Mouse (Mus musculus) intestine, embryonic 14.5 days (tissue): ENCODE data around the gene Aspscr1. TPM values are rescaled to one million over a fixed set of nuclear protein-coding genes. Genes with fewer than 3 reads are reported as not detected.
"Not testable (repeated sequence)": the region's sequence is repeated elsewhere in the genome, so short reads cannot be mapped to it uniquely, and the experiment has no call there.

Source experiments
- ATAC-seq: fragments of 200-750 bp; cut with Nextera tagmentation; replicated peaks from 2 replicates; pipeline ENCODE4 v1.8.0; 2017; ENCODE audit warnings: low read depth, moderate number of reproducible peaks, moderate TSS enrichment, moderate library complexity; ENCODE audit not compliant: low FRiP score, low TSS enrichment
- DNase-seq: peaks from one replicate; pipeline ENCODE4 v3.0.0-alpha.2; 2018; ENCODE audit warnings: low spot score
- H3K27ac ChIP-seq: fragments of 300-500 bp; sonication (generic); 2 replicates; pipeline ENCODE4 v1.5.1; 2014; ENCODE audit warnings: low read depth, mild to moderate bottlenecking, control low read depth
- H3K27me3 ChIP-seq: fragments of 300-500 bp; sonication (generic); replicated peaks from 2 replicates; pipeline ENCODE4 v1.6.1; 2014; ENCODE audit warnings: low read length, control low read depth; ENCODE audit not compliant: control insufficient read depth, insufficient read depth
- H3K36me3 ChIP-seq: fragments of 300-500 bp; sonication (generic); 2 replicates; pipeline ENCODE4 v1.6.1; 2014; ENCODE audit warnings: low read length, control low read depth; ENCODE audit not compliant: control insufficient read depth, insufficient read depth
- H3K4me1 ChIP-seq: fragments of 300-500 bp; sonication (generic); replicated peaks from 2 replicates; pipeline ENCODE4 v1.6.1; 2014; ENCODE audit warnings: low read length, control low read depth, mixed read lengths; ENCODE audit not compliant: control insufficient read depth, insufficient read depth
- H3K4me2 ChIP-seq: fragments of 300-500 bp; sonication (generic); 2 replicates; pipeline ENCODE4 v1.6.1; 2014; ENCODE audit warnings: low read length
- H3K4me3 ChIP-seq: fragments of 300-500 bp; sonication (generic); 2 replicates; pipeline ENCODE4 v1.5.1; 2014; ENCODE audit warnings: low read depth, low read length, control low read depth, mixed read lengths
- H3K9ac ChIP-seq: fragments of 300-500 bp; sonication (generic); 2 replicates; pipeline ENCODE4 v1.6.1; 2014; ENCODE audit warnings: mild to moderate bottlenecking, low read length
- H3K9me3 ChIP-seq: fragments of 300-500 bp; sonication (generic); 2 replicates; pipeline ENCODE4 v1.6.1; 2016; ENCODE audit warnings: low read length, control low read depth; ENCODE audit not compliant: control insufficient read depth
- WGBS: fragments of 180-500 bp; shearing (Covaris S2); extraction: QIAGEN DNeasy Blood & Tissue Kit; methylation state at CpG from one replicate; pipeline ENCODE4 v1.1.7; 2014; 5-methylcytosine and 5-hydroxymethylcytosine counted together
- polyA plus RNA-seq: library from polyadenylated mRNA; unstranded; fragments of >200 nt; fragmentation: Nextera tagmentation; extraction: Ambion mirVana; gene quantifications from 2 replicates; pipeline ENCODE4 v1.2.1, GENCODE M21; 2014

Aspscr1 gene
- polyA plus RNA-seq, 1 experiment from 2014 or later: 93.2 TPM

GRCm38 (mm10) chr11:120728530-120729240 is 55.9 kb downstream of the Aspscr1 start:
- Histone ChIP-seq H3K4me3 (no peak overlapping the region), H3K27ac (no peak overlapping the region), H3K36me3 (no peaks in the 10 kb centered on the region), H3K4me2 (no peak overlapping the region), H3K9me3 (no peaks in the 10 kb centered on the region), H3K27me3 (no peaks in the 10 kb centered on the region), H3K4me1 (peaks cover 6% of the 10 kb centered on the region; the same call in 1 of the 2 replicates), H3K9ac (no peak overlapping the region)
- 69% methylated on average over 11 of the region's 11 CpGs for WGBS
- DNase-seq (no peak), ATAC-seq (no peak)

DNA sequence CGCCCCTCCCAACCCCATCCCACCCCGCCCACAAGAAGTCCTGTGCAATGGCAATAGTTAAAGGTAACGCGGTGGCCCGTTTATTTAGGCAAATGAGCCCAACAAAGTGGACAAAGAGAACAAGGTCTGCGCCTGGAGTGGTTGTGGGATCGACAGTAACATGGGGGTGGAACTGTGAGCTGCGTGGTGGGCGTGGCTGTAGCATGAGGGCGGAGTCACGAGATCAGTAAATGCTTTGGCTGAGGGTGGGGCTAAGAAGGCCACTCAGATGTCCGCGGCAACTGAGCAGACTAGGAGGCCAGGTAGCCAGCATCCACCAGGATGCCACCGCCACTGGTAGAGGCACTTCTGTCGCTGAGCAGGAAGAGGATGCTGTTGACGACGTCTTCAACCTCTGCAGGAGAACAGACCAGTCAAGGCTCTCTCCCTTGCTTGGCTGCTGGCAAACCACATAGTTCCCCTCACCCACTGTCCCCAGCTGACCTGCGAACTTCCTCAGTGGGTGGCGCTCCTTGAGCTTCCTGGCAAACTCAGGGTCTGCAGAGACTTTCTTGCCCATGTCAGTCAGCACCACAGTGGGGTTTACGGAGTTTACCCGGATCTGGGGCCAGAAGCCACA is 56.8 kb downstream of the Aspscr1 start:
- H3K4me3 ChIP-seq: not testable (repeated sequence)

DNA sequence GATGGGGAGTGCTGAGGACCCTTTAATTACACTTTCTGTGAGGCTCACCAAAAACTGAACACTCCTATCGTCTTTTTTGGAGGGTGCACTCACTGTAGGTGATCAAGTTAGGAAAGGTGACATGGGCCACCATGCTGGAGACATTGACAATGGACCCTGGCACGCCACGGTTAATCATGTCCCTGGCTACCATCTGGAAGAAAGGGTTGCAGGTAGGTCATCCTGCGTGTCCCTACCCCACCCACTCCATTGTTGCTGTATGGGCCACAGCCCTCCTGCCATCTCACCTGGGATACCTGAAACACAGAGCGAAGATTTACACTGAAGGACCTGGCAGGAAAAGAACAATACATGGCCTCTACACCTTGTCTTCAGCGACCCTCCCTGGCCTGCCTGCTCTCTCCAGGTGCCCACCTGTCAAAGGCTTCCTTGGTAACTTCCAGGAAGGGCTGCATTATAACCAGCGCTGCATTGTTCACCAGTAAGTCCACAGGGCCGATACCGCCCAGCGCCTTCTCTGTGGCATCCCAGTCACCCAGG is 57.6 kb downstream of the Aspscr1 start:
- Histone ChIP-seq H3K4me3 (no peak overlapping the region), H3K36me3 (no peaks in the 10 kb centered on the region), H3K9ac (no peak overlapping the region), H3K27ac (no peak overlapping the region), H3K9me3 (no peaks in the 10 kb centered on the region), H3K4me1 (peaks cover 6% of the 10 kb centered on the region; the same call in 1 of the 2 replicates), H3K27me3 (no peaks in the 10 kb centered on the region), H3K4me2 (no peak overlapping the region)
- DNase-seq (no peak), ATAC-seq (no peak)
- WGBS: 90% methylated on average over 10 of the region's 10 CpGs

More for the DNA sequence above, 56.8 kb downstream of the Aspscr1 start:
- WGBS: 1% methylated on average over 17 of the region's 21 CpGs
- not testable (repeated sequence) for H3K9me3 ChIP-seq, H3K4me1 ChIP-seq, H3K27me3 ChIP-seq, DNase-seq, H3K36me3 ChIP-seq, H3K9ac ChIP-seq, H3K27ac ChIP-seq
- ATAC-seq: peak; percentile 29; the same call in 1 of the 2 replicates
- peak overlapping the region; percentile 31 for H3K4me2 ChIP-seq

- Histone ChIP-seq H3K9me3 (no peaks in the 10 kb centered on the region), H3K27me3 (no peaks in the 10 kb centered on the region), H3K4me2 (no peak overlapping the region), H3K36me3 (no peaks in the 10 kb centered on the region), H3K9ac (no peak overlapping the region), H3K27ac (no peak overlapping the region), H3K4me1 (peaks cover 5% of the 10 kb centered on the region; the same call in 1 of the 2 replicates), H3K4me3 (no peak overlapping the region)
- ATAC-seq (no peak), DNase-seq (no peak)
- 93% methylated on average over 1 of the region's 1 CpGs for WGBS
These were observed 58.6 kb downstream of the Aspscr1 start for GRCm38 (mm10) chr11:120731395-120731794.

DNA sequence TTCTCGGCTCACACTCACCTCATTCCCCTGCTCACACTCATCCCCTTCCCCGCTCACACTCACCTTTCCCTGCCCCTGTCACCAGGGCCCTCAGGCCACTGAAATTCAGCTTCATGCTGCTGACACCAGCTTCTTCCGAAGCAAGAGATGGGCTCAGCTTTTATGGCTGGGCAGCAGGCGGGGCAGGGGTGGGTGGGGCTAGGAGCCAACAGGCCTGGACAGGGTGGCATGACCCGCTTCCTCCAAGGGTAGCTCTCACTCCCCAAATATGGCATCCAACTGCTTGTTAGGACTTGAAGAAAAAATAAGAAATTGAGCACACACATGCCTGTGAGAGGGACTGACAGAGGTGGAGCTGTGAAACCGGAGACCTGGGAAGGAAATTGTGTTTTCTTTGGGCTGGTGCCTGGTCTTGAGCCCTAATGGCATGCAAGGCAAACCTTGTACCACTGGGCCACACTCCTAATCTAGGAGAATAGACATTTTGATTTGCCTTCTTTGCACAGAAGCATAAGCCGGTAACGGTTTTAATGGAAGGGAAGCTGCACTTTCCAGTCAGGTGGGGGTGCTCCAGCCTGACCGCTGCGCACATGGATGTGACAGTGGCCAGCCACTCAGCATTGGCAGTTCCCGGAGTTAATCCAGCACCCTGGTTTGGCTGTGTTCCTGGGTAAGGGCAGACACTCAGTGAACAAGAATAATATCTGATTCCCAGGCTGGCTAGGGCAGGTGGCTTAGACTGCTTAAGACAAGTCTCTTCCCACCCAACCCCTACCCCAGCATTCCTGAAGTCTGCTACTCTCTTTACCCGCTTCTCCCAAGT is 59.3 kb downstream of the Aspscr1 start, which contains the start of gene Cbr2:
Gene Cbr2 (minus strand): TSS at position 257 of the 823 bp plus-strand sequence.
- WGBS: 72% methylated on average over 12 of the region's 12 CpGs
- no peak within 1 kb of the TSS for H3K4me3 ChIP-seq
- ATAC-seq (no peak), DNase-seq (no peak)
- no peak within 1 kb of the TSS for H3K27ac ChIP-seq
- no peaks in the 10 kb centered on the region for H3K9me3 ChIP-seq
- H3K36me3 ChIP-seq: no peaks in the 10 kb centered on the region
- no peaks in the 10 kb centered on the region for H3K27me3 ChIP-seq
- H3K4me2 ChIP-seq: no peak within 1 kb of the TSS
- no peak within 1 kb of the TSS for H3K9ac ChIP-seq
- H3K4me1 ChIP-seq: no peaks in the 10 kb centered on the region

- Histone ChIP-seq H3K4me3 (no peak overlapping the region), H3K4me1 (no peaks in the 10 kb centered on the region), H3K27ac (no peak overlapping the region), H3K27me3 (no peaks in the 10 kb centered on the region), H3K36me3 (no peaks in the 10 kb centered on the region), H3K9me3 (no peaks in the 10 kb centered on the region), H3K4me2 (no peak overlapping the region), H3K9ac (no peak overlapping the region)
- WGBS: 54% methylated on average over 6 of the region's 6 CpGs
- DNase-seq (no peak), ATAC-seq (no peak)
These were observed 60.7 kb downstream of the Aspscr1 start for GRCm38 (mm10) chr11:120733521-120733920.

DNA sequence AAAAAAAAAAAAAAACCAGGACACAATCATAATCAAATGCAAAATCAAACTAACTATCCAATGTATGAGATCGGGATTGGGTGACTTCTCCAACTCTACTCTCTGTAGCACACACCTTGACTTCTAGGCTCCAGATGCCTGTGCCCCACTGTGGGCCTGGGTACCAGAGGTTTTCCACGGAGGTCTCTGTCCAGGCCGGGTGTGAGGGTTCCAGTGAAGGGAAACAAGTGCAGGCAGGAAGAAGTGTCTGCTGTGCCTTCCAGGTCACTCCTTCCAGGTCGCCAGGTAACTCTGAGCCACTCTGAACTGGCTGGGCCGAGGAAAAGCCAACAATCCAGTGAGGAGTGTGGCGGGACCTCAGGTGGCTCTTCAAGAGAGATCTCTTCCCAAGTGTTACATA is 63.7 kb downstream of the Aspscr1 start:
- DNase-seq: no peak
- no peak for ATAC-seq
- Histone ChIP-seq H3K27ac (no peak overlapping the region), H3K9me3 (no peaks in the 10 kb centered on the region), H3K4me3 (no peak overlapping the region), H3K36me3 (no peaks in the 10 kb centered on the region), H3K4me2 (no peak overlapping the region), H3K27me3 (no peaks in the 10 kb centered on the region), H3K4me1 (no peaks in the 10 kb centered on the region), H3K9ac (no peak overlapping the region)
- 74% methylated on average over 6 of the region's 6 CpGs for WGBS

GRCm38 (mm10) chr11:120740981-120741380 is 68.2 kb downstream of the Aspscr1 start:
- Histone ChIP-seq H3K4me1 (no peaks in the 10 kb centered on the region), H3K27ac (no peak overlapping the region), H3K4me2 (no peak overlapping the region), H3K4me3 (no peak overlapping the region), H3K36me3 (no peaks in the 10 kb centered on the region), H3K9ac (no peak overlapping the region), H3K9me3 (no peaks in the 10 kb centered on the region), H3K27me3 (no peaks in the 10 kb centered on the region)
- WGBS: 88% methylated on average over 5 of the region's 5 CpGs
- ATAC-seq (no peak), DNase-seq (no peak)
